Mouse (Mus musculus) thymus, adult 2 months (tissue): Measurements from ENCODE around the gene Wdpcp. TPM values are rescaled to one million over a fixed set of nuclear protein-coding genes. Genes with fewer than 3 reads are reported as not detected.

Source experiments
- DNase-seq: peaks from one replicate; pipeline ENCODE4 v3.0.0; 2021
- H3K27ac ChIP-seq: fragments of 200-500 bp; 2 replicates; pipeline ENCODE4 v1.5.1; 2012; ENCODE audit warnings: low read length, control low read depth; ENCODE audit not compliant: control insufficient read depth, insufficient read depth
- H3K27me3 ChIP-seq: fragments of 200-500 bp; 2 replicates; pipeline ENCODE4 v1.6.1; 2012; ENCODE audit warnings: mild to moderate bottlenecking, low read length, moderate library complexity, mixed read lengths; ENCODE audit not compliant: control insufficient read depth, insufficient read depth
- H3K36me3 ChIP-seq: fragments of 200-500 bp; 2 replicates; pipeline ENCODE4 v1.6.1; 2012; ENCODE audit warnings: mild to moderate bottlenecking, low read length, moderate library complexity; ENCODE audit not compliant: control insufficient read depth, insufficient read depth
- H3K4me1 ChIP-seq: fragments of 200-500 bp; replicated peaks from 2 replicates; pipeline ENCODE4 v1.6.1; 2012; ENCODE audit warnings: low read length; ENCODE audit not compliant: control insufficient read depth, insufficient read depth
- H3K4me3 ChIP-seq: fragments of 200-500 bp; 2 replicates; pipeline ENCODE4 v1.5.1; 2012; ENCODE audit warnings: mild to moderate bottlenecking, low read length, control low read depth, moderate library complexity; ENCODE audit not compliant: control insufficient read depth, insufficient read depth
- CTCF ChIP-seq: fragments of 200-500 bp; IDR thresholded peaks from 2 replicates; pipeline ENCODE4 v1.5.1; 2012; ENCODE audit warnings: mild to moderate bottlenecking, control low read depth, low read length, moderate library complexity, borderline replicate concordance; ENCODE audit not compliant: control insufficient read depth, poor library complexity, insufficient read depth; ENCODE audit errors: extremely low read depth
- POLR2A ChIP-seq: fragments of 200-500 bp; IDR thresholded peaks from 2 replicates; pipeline ENCODE4 v1.6.1; 2012; ENCODE audit warnings: mild to moderate bottlenecking, low read length, control low read depth, moderate library complexity; ENCODE audit not compliant: control insufficient read depth, poor library complexity, insufficient read depth; ENCODE audit errors: extremely low read depth
- WGBS: fragments of 180-500 bp; shearing (Covaris S2); methylation state at CpG from one replicate; pipeline ENCODE4 v1.1.7; 2018; 5-methylcytosine and 5-hydroxymethylcytosine counted together
- polyA plus RNA-seq: library from polyadenylated mRNA; depleted of rRNA; stranded (reverse); fragments of >200 nt; gene quantifications from 2 replicates; pipeline ENCODE4 v1.2.3, GENCODE M21; 2012

The Wdpcp gene
- polyA plus RNA-seq, 1 experiment: 2.7 TPM

GRCm38 (mm10) chr11:21729056-21729455, 157.0 kb downstream of the Wdpcp start:
- 95% methylated on average over 5 of the region's 5 CpGs for WGBS
- H3K27ac ChIP-seq: no peak overlapping the region
- no peak for DNase-seq
- H3K36me3 ChIP-seq: no peaks in the 10 kb centered on the region
- H3K4me3 ChIP-seq: no peak overlapping the region
- H3K27me3 ChIP-seq: no peaks in the 10 kb centered on the region
- H3K4me1 ChIP-seq: no peaks in the 10 kb centered on the region
- TF ChIP-seq CTCF (no peak), POLR2A (no peak)

GRCm38 (mm10) chr11:21729961-21730360, 157.9 kb downstream of the Wdpcp start:
- no peak overlapping the region for H3K4me3 ChIP-seq
- H3K27me3 ChIP-seq: no peaks in the 10 kb centered on the region
- no peaks in the 10 kb centered on the region for H3K4me1 ChIP-seq
- TF ChIP-seq POLR2A: no peak
- no peak for TF ChIP-seq CTCF
- no peaks in the 10 kb centered on the region for H3K36me3 ChIP-seq
- DNase-seq: no peak
- WGBS: 96% methylated on average over 6 of the region's 6 CpGs
- no peak overlapping the region for H3K27ac ChIP-seq

GRCm38 (mm10) chr11:21735272-21735671, 163.2 kb downstream of the Wdpcp start:
- Histone ChIP-seq H3K27me3 (no peaks in the 10 kb centered on the region), H3K4me3 (no peak overlapping the region), H3K4me1 (no peaks in the 10 kb centered on the region), H3K27ac (no peak overlapping the region), H3K36me3 (no peaks in the 10 kb centered on the region)
- TF ChIP-seq CTCF (no peak), POLR2A (no peak)
- no peak for DNase-seq
- 89% methylated on average over 6 of the region's 6 CpGs for WGBS

- DNase-seq: no peak
- H3K27me3 ChIP-seq: no peaks in the 10 kb centered on the region
- no peaks in the 10 kb centered on the region for H3K4me1 ChIP-seq
- H3K27ac ChIP-seq: no peak overlapping the region
- H3K36me3 ChIP-seq: no peaks in the 10 kb centered on the region
- 85% methylated on average over 4 of the region's 4 CpGs for WGBS
- TF ChIP-seq CTCF (no peak), POLR2A (no peak)
- no peak overlapping the region for H3K4me3 ChIP-seq
Measured at GRCm38 (mm10) chr11:21749487-21749886, 177.5 kb downstream of the Wdpcp start.

- H3K4me1 ChIP-seq: no peaks in the 10 kb centered on the region
- no peak overlapping the region for H3K27ac ChIP-seq
- no peak for DNase-seq
- H3K36me3 ChIP-seq: no peaks in the 10 kb centered on the region
- TF ChIP-seq CTCF (no peak), POLR2A (no peak)
- no peak overlapping the region for H3K4me3 ChIP-seq
- no peaks in the 10 kb centered on the region for H3K27me3 ChIP-seq
- WGBS: 98% methylated on average over 4 of the region's 4 CpGs
Measured at GRCm38 (mm10) chr11:21763201-21763600, 191.2 kb downstream of the Wdpcp start.

GRCm38 (mm10) chr11:21788831-21789230, 216.8 kb downstream of the Wdpcp start:
- H3K27me3 ChIP-seq: no peaks in the 10 kb centered on the region
- H3K4me1 ChIP-seq: no peaks in the 10 kb centered on the region
- DNase-seq: no peak
- WGBS: 39% methylated on average over 3 of the region's 3 CpGs
- TF ChIP-seq CTCF (no peak), POLR2A (no peak)
- H3K27ac ChIP-seq: no peak overlapping the region
- H3K4me3 ChIP-seq: no peak overlapping the region
- H3K36me3 ChIP-seq: no peaks in the 10 kb centered on the region

GRCm38 (mm10) chr11:21824941-21825340, 252.9 kb downstream of the Wdpcp start:
- DNase-seq: no peak
- WGBS: 98% methylated on average over 3 of the region's 3 CpGs
- TF ChIP-seq CTCF: no peak
- no peak for TF ChIP-seq POLR2A

More at GRCm38 (mm10) chr11:21824941-21825340, 252.9 kb downstream of the Wdpcp start:
- Histone ChIP-seq H3K36me3 (no peaks in the 10 kb centered on the region), H3K27ac (no peak overlapping the region), H3K4me3 (no peak overlapping the region), H3K27me3 (no peaks in the 10 kb centered on the region), H3K4me1 (no peaks in the 10 kb centered on the region)
